ENCODE assay signal across 8 mouse cellular contexts in genomic region chr19:9027795-9028194, GRCm38 (mm10). TPM values are rescaled to one million over a fixed set of nuclear protein-coding genes. Genes with fewer than 3 reads are reported as not detected.
DNase-seq lines count a peak whose midpoint lies in the region; ATAC-seq lines count a peak whose summit lies in the region.

No protein-coding gene starts in this region.

- H3K4me1 ChIP-seq in embryonic facial prominence, embryonic 10.5 days, result peaks cover 10% of the 10 kb centered on the region
- H3K4me1 ChIP-seq in hindbrain, embryonic 11.5 days (replicated peaks; ENCODE audit: control insufficient read depth, insufficient read depth, low read length), result no peaks in the 10 kb centered on the region

- peak; percentile 7 for DNase-seq in layer of hippocampus, adult 11-12 months (ENCODE audit: low spot score)
- DNase-seq in layer of hippocampus, postnatal 25 days (ENCODE audit: extremely low spot score in 1 of 2, low spot score in 1 of 2), result no peak
- DNase-seq in embryonic facial prominence, embryonic 10.5 days (ENCODE audit: low spot score), result peak; percentile 44
- DNase-seq in hindbrain, embryonic 11.5 days (ENCODE audit: low spot score), result peak; percentile 14
- peak; percentile 26 for DNase-seq in mesoderm, embryonic 11.5 days (ENCODE audit: low read depth, low spot score)
- DNase-seq in left cerebral cortex, adult 8-10 months (ENCODE audit: low spot score in 2 of 2), result no peak
- no peak for DNase-seq in cerebellum, adult 9-11 months
- DNase-seq in thymus, adult 18-20 months, result no peak

- H3K4me2 ChIP-seq in hindbrain, embryonic 11.5 days (replicated peaks; ENCODE audit: low read depth, low read length), result no peak overlapping the region

- no peaks in the 10 kb centered on the region for H3K36me3 ChIP-seq in embryonic facial prominence, embryonic 10.5 days (replicated peaks)
- H3K36me3 ChIP-seq in hindbrain, embryonic 11.5 days (ENCODE audit: control insufficient read depth, insufficient read depth, low read length), result no peaks in the 10 kb centered on the region

- no peak for ATAC-seq in hindbrain, embryonic 11.5 days (ENCODE audit: low FRiP score)

- H3K9me3 ChIP-seq in embryonic facial prominence, embryonic 10.5 days, result no peaks in the 10 kb centered on the region
- no peaks in the 10 kb centered on the region for H3K9me3 ChIP-seq in hindbrain, embryonic 11.5 days (ENCODE audit: control insufficient read depth, low read length)

- H3K9ac ChIP-seq in hindbrain, embryonic 11.5 days (ENCODE audit: low read depth, low read length), result no peak overlapping the region

- H3K27me3 ChIP-seq in embryonic facial prominence, embryonic 10.5 days (replicated peaks; ENCODE audit: low read depth, poor library complexity, severe bottlenecking), result no peaks in the 10 kb centered on the region
- H3K27me3 ChIP-seq in hindbrain, embryonic 11.5 days (ENCODE audit: control insufficient read depth, insufficient read depth, low read length), result no peaks in the 10 kb centered on the region

- H3K4me3 ChIP-seq in embryonic facial prominence, embryonic 10.5 days, result no peak overlapping the region
- H3K4me3 ChIP-seq in hindbrain, embryonic 11.5 days (ENCODE audit: low read depth, low read length), result no peak overlapping the region

- 40% methylated on average over 5 of the region's 5 CpGs for WGBS in embryonic facial prominence, embryonic 10.5 days
- 27% methylated on average over 5 of the region's 5 CpGs for whole genome bisulfite sequencing in hindbrain, embryonic 11.5 days

- no peak overlapping the region for H3K27ac ChIP-seq in embryonic facial prominence, embryonic 10.5 days (replicated peaks)
- H3K27ac ChIP-seq in hindbrain, embryonic 11.5 days (ENCODE audit: low read depth, low read length), result no peak overlapping the region

RNA-seq across cellular contexts. Expression of gene Ahnak, which starts 38.7 kb away (rescaled TPM):
- 10 to 100 TPM; 14.7 to 15.7 TPM for total RNA-seq in layer of hippocampus, postnatal 25 days (2021)
- 9.3 and 10.0 TPM in 2 replicates for polyA plus RNA-seq in embryonic facial prominence, embryonic 10.5 days (2016; fragmentation: Nextera tagmentation; extraction: Ambion mirVana)
- polyA plus RNA-seq in hindbrain, embryonic 11.5 days (2014; fragmentation: Nextera tagmentation; extraction: Ambion mirVana), result 6.0 and 14.1 TPM in 2 replicates
- total RNA-seq in left cerebral cortex, adult 8-10 months (2022), result 10 to 100 TPM; 24.9 to 29.0 (median 27.5) TPM

RNA-seq across cellular contexts. Expression of gene Scgb1a1, which starts 60.0 kb away (rescaled TPM):
- total RNA-seq in layer of hippocampus, postnatal 25 days (2021), result not detected
- polyA plus RNA-seq in embryonic facial prominence, embryonic 10.5 days (2016; fragmentation: Nextera tagmentation; extraction: Ambion mirVana), result not detected in 2 replicates
- not detected in 2 replicates for polyA plus RNA-seq in hindbrain, embryonic 11.5 days (2014; fragmentation: Nextera tagmentation; extraction: Ambion mirVana)
- total RNA-seq in left cerebral cortex, adult 8-10 months (2022), result not detected

Comparison
In these comparisons a context has a peak if more than half of its experiments do, and no peak if none do; other contexts are left out.
1. DNase-seq: peak in layer of hippocampus, adult 11-12 months (single experiment), embryonic facial prominence, embryonic 10.5 days (single experiment), hindbrain, embryonic 11.5 days (single experiment) and mesoderm, embryonic 11.5 days (single experiment); none in layer of hippocampus, postnatal 25 days (0 of 2), left cerebral cortex, adult 8-10 months (0 of 2), cerebellum, adult 9-11 months (single experiment) and thymus, adult 18-20 months (0 of 2).